Mouse (Mus musculus): ENCODE measurements at regions not wholly inside any gene's neighbourhood (a gene's known extent, or its start where the extent isn't known, plus 50 kb on each side); places are given as distances from the start of the nearest gene placed in this dataset.
A peak's percentile ranks its signal among the peaks of the same experiment; 100 is the strongest.

DNA sequence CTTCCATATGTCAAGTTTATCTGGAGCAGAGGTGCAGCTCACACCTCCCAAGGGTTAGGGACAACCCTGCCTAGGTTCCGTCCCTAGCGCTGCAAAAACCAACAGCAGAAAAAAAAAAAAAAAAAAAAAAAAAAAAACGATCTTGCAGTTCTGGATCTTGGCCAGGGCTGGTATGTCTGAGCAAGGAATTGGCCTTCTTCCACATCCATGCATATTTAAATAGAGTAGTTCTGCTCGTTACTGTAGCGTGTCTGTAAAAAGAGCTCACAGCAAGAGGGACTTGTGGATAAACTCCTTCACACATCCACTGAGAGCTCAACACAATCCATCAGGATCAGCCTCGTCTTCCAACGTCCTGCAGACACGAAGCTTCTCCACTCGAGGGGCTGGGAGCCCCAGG is 639.4 kb upstream of the Adam5 start:
- peak; percentile 24 for DNase-seq

DNA sequence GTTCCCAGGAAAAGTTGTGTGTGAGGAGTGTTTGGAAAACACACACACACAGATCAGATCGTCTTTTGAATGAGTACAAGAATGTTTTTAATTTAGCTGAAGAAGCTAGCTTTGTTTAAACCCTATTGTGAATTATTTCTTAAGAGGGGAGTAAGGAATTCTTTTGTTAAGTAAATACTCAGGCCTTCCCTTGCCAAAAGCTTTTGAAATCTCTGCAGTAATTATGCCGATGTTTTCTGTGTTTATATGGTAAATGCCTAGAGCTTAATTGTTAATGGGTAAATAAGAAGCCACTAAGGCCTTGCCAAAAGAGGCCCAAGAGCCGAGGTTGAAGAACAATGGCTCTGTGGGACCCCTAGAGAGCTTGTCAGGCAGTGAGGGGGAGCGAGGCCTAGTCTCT is 638.3 kb upstream of the Adam5 start:
- DNase-seq: no peak

DNA sequence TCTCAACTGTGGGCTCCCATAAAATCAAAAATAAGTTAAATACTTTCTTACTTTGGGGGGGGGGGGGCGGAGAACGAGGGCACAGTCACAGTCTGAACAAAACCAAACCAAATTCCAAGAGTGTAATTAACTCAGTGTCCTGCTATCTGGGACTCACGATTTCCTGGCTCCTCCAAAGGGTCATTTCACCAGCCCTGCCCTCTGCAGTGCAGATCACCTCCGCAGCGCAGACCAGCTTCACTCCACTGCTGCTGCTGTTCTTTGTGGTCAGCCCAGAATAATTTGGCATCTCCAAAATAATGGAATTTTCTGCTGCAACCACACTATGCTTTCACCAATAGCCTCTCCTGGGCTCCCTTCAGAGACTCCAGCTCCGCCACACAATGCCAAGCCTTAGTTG is 631.5 kb upstream of the Adam5 start:
- no peak for DNase-seq

DNA sequence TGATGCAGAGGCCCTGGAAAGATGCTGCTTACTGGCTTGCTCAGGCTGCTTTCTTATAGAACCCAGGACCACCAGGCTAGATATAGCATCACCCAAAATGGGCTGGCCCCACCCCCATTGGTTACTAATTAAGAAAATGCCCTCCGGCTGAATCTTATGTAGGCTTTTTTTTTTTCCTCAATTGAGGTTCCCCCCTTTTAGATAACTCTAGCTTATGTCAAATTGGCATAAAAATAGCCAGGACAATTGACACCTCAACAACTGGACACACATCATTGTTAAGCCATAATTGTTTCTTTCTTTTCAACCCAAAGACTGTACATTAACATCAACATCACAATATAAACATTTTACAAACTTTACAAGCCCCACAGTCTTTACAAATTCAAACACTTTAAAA is 630.8 kb upstream of the Adam5 start:
- DNase-seq: no peak

DNA sequence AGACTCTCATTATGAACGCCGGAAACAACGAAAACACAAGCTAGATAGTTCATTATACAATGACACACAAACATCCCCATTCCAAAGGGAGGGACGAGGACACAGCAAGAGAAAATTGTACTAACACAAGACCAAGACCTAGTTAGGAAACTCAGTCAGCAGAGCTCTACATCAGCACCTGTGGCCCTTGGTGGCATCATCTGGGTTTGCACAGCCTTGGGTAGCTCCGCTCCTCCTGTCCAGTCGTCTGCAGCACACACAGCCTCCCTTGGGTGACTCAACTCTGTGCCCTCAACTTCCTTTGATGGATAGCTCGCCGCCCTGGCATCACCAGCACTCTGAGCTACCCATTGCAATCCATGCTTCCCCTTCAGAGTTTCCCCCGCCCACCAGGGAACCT is 629.7 kb upstream of the Adam5 start:
- no peak for DNase-seq

DNA sequence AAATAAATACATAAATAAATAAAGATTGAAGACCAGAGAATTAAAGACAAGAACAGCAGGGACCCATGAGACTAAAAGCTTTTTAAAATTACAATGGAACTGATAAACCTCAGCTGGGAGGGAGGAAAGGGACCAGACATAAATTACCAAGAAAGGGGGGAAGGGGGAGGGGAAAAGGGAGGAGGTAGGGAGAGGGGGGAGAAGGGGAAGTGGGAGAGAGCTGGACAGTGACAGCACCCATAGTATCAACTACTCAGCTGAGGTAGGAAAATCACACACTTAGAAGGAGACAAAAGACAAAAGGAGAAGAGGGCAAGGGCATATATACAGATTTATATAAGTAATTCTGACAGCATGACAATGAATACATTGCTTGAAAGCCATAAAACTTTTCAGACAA is 626.4 kb upstream of the Adam5 start:
- no peak for DNase-seq

DNA sequence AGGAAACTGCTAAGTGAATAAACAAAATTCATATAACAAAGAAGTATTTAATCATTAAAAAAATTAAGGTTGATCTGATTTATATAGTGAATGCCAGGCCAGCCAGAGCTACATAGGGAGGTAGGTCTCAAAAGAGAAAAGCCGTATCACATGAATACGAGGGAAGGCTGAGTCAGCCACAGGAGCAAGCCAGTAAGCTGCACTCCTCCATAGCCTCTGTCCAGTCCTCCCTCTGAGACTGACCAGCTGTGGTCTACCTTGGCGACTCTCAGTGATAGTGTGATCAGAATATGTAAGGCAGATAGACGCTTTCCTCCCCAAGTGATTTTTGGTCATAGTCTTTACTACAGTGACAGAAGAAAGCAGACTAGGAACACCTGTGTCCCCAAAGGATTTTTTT is 625.4 kb upstream of the Adam5 start:
- DNase-seq: no peak

DNA sequence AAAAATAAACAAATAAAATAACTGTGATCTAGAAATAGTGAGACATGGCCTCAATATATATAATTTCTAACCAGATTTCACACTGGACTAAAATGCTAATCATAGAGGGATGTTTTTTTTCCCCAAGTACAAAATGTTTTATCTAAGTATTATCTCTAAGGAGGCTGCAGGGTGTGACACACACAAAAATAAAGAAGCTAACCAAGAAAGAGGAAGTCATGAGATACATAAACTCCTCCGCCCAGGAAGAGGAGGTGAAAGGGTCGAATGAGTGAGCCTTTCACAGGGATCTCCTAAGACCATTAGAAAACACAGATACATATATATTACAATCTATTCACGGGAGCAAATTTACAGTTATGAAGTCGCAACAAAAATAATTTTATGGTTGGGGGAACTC is 623.7 kb upstream of the Adam5 start:
- no peak for DNase-seq

DNA sequence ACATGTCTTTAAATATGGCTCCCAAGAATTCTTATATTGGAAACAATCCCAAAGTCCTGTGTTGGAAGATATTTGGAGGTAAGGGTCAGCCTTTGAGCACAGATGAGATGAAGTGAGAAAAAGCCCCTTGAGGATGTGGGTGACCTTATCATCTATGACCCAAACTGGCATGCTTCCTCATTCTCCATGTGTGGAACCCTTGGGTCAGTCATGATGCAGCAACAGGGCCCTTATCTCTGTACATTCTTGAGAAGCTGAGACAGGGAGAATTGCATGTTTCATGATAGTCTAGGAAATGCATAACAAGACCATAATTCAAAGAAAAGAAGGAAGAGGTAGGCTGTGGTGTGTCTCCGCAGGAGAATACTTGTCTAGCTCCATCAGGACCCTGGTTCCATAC is 621.8 kb upstream of the Adam5 start:
- DNase-seq: no peak

DNA sequence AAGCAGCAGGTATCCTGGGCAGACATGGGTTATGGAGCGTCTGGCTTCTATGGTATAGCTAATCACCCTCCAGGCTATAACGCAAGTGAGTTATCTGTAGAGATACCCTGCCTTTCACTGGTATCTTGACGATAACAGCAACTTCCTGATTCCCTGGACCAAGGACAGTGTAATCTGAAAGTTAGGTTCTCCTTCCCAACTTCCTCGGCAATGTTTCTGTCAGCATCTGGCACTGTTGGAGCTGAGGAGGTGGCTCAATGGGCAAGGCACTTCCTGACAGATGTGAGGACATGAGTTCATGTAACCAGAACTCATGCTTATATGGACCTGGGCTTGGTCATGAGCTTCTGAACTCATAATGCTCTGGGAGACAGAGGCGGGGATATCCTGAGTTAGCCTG is 620.9 kb upstream of the Adam5 start:
- no peak for DNase-seq

DNA sequence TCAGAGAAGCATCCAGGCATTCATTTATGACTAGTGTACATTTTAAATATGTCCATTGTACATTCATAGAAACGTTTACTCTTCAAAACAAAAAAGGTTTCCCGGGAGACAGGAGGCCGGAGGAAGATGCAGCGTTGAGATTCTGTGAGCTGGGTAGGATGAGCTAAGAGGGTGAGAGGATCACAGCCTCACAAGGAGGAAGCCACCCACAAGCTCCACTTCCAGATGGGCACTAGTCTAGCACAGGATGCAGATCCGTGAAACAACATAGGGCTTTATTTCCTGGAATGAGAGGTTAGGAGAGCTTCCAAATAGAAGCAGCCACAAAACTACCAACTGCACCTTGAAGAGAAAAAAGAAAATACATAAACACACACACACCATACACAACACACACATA is 619.4 kb upstream of the Adam5 start:
- no peak for DNase-seq

DNA sequence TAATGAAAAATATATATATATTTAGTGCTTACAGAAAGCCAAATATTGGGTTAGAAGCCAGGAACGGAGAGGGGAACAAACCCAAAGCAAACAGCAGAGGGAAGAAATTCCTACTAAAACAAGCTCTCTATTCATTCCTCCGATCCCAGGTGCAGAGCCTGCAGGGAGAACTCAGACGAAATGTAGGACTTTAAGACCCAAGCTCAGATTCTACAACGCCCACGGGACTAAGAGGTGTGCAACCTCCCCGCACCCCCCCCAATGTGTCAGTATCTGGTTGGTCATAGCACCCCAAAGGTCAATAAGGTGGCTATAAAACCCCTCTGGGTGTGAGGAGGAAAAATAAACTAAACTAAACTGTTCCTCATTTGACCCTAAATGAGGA is 616.9 kb upstream of the Adam5 start:
- DNase-seq: no peak

DNA sequence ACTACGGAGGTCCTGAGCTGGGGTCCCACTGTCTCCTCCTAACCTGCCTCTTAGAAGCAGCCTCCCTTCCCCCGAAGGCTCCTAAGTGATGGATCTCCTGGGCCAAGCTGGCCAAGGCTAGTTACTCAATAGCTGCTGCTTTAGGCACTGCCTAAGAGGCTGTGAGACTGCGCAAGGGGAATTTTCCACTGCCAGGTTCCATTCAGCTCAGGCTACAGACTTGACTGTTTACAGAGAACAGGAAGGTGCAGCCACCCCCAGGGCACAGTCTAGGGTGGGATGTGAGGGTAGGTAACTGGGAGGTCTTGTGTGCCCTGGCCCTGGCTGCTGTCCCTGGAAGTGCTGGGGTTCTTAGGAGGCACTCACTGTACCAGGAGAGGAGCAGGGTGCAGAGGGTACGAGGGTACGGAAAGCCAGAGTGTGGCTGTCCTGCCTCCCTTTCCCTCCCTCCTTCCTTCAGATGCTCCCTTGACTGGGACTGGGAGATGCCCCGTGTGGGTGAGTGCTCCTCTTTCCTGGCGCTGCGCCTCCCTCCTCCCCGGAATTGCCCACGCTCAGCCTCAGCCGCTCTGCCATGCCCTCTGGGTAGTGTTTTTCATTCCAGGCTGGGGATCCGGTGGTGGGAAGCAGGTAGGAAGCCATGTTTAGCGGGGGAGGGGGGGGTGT is 616.4 kb upstream of the Adam5 start:
- peak; percentile 84 for DNase-seq

DNA sequence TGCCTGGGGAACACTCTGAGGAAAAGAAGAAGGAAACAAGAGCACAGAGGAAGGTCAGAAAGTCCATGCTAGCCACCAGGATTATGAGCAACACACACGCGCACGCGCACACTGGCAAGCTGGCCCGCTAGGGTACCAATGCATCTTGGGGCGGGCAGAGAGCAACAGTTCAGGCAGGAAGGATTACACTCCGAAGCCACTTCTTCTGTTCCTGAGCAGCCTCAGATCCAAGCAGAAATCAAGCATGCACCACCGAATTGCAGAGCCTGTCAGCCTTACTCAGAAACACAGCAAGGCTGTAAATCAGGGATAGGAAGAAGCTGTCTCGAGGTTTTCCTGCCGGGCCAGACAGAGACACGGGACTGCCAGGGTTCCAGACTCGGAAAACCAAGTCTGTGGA is 615.8 kb upstream of the Adam5 start:
- DNase-seq: peak; percentile 65

DNA sequence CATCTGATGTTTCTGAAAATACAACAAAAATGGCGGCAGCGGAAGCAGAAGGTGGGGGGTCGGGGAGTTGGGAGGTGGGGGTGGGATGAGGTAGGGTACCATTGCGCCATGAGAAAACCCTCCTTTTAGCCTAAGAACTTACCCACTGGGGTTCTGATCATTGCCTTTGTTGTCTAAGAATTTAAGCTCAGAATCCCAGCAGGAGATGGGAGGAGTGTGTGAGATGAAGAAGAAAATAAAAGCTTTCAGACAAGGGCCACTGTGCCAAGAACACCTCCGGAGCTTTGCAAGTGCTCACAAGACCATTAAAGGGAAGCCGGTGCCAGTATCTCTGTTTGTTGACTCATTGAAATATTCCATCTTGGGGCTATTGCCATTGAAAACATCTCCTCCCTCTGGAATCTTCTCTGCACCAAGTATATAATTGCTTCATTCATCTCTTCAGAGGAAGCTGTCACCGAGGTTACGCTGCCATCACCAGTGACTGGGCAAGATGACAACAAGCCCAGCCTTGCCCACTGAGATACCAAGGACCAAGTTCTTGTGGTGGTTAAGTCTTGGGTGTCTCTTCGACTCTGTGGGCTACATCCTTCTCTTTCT is 614.0 kb upstream of the Adam5 start:
- DNase-seq: no peak

DNA sequence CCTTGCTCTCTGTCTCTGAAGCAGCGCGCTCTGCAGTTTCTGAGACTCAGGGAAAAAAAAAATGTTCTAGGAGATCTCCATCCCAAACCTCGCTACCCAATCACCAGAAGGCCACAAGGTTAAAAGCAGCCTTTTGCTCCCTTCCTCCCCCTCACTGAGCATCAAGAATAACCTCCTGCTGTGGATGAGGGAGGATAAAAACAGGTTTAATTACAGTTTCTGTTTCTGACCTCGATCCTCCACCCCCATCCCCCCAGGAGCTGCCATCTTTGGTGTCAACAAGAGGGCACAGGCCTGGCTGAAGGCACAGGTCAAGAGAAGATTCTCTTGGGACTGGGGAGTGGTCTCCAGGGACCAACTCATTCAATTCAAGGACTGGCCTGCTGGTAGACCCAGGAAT is 613.0 kb upstream of the Adam5 start:
- DNase-seq: no peak

DNA sequence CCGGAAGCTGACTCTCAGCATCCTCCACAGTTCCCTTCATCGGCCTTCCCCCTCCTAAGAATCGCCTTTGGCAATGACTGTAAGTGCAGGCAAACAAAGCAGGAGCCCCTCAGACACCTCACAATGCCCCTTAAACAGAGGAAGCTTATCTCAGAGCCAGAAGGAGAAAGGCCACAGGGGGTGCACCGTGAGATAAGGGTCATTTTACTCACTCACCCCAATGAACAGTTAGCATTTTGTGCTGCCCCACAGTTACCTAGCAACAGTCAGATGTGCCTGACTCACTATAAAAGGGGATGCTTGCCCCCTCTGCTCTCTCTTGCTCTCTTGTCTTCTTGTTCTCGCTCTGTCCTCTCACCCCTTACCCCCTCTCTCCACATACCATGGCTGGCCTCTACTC is 606.4 kb upstream of the Adam5 start:
- no peak for DNase-seq

DNA sequence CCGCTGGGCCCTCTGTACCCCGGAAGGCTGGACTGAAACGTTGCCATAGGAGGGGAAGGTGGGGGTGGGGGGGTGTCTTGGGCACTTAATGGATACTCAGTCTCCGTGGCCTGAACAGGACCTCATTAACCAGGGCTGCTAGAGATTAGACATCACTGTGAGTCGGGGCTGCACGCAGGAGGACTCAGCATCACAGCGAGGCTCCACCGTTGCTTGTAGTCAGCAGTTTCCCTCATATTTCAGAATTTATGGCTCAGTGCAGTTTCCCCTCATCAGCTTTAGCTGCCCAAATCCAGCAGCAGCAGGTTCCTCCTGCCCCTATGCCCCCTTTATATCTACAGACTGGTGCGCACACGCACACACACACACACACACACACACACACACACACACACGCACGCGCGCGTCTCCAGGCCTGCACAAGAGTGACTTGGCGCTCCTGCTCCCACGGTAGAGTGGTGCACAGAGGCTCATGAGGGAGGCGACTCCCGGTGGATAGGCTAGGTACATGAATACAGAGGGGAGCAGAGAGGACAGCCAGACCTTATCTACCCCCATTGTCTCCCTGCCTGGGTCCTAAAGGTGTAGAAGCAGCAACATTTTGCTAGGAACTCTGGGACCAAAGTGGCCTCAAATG is 605.8 kb upstream of the Adam5 start:
- DNase-seq: no peak

DNA sequence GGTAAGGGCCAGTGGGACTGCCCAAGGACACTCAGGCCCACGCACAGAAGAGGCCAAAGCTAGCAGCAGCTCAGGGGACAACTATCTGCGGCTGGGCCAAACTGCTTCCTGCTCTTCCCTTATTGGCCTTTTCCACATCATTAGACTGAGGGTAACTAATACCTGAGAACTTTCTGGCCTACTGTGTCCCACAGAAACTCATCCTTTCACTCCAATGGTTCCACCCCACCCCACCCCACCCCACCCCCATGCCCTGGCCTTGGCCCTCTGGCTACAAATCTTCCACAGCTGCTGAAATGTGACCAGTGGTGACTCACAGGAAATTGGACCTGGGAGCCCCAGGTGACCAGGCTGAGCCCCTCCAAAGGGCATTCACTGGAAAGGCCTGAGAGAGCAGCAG is 604.6 kb upstream of the Adam5 start:
- DNase-seq: peak; percentile 38

DNA sequence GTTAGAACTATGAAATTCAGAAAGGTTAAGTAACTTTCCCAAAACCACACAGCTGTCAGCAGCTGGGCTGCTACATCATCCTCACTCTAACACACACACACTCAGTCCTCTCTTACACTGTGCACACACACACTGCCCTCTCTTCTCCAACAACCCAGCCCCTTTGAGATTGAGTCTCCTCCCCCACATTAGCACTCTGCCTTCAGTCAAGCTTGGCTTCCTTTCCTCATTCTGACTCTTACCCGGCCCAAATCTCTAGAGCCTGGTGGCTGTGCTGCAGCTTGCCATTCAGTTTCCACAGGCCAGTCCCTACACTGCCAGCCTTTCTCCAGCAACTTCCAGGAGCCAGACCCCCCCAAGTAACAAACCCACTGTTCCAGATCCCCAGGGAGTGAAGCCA is 602.0 kb upstream of the Adam5 start:
- no peak for DNase-seq

DNA sequence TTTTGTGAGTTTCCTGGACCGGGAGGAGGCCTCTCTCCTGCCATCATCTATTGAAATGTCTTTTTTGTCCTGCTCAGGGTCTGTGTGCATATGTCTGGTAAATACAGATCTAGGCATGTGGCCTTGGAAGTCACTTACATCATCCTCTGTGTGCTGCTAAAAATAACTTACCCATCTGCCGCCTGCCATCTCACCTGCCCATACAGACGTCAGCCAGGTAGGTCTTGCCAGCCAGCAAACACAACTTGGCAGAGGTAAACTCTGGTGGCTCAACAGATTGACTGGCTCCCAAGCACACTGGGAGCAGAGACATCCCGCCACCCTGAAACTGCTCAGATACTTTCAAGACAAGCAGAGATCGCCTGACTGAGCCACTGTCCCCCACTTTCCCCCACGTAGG is 597.3 kb upstream of the Adam5 start:
- no peak for DNase-seq

DNA sequence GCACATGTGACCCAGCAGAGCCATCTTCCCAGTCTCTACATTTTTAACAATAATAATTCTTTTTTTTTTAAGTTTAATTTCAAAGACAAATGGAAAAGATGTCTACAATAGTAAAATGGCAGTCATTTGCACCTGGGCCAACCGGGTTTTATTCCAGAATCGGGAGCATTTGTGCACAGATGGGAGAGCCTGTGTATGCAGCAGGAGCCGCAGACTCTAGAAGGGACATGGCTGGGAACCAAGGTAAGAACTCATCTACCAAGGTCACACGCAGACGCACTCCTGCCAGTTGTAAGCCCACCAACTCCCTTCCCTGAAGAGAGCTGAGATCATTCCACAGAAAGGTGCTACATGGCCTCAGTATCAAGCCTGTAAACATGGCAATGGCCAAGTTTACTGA is 586.4 kb upstream of the Adam5 start:
- no peak for DNase-seq

DNA sequence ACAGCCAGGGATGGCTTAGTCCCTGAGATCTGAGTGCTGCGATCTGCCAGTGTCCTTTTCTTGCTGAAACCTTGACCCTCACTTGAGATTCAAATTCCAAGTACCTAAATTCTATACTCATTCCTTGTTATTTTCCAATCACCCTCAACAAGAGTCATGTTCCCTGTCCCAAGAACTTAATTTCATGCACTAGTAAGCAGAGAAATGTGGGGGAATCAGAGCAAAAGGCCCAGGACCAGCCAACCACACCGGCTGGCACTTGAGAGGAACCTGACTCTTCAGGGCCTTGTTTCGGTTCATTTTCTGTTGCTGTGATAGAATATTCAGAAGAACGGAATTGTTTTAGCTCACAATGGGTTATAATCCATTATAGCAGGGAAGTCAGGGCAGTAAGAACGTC is 583.7 kb upstream of the Adam5 start:
- DNase-seq: no peak

DNA sequence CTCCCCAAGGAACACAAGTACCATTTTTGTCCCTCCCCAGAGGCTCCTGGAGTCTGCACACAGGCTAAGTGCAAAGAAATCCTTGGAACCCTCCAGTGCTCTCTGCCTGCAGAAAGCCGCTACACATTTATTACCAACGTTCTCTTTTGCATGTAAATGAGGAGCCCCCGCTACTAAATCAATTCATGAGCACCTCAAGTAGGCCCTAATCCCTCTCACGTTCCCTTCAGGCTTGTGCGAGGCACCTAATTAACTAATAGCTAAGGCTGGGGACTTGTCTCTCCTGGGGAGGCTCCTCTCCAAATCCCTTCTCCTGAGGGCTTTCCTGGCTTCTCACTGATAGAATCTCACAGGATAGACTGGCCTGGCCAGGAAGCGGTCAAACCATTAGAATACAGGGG is 568.6 kb upstream of the Adam5 start:
- DNase-seq: no peak
